Mouse (Mus musculus): ENCODE measurements around the gene Anapc7. TPM values are rescaled to one million over a fixed set of nuclear protein-coding genes. Genes with fewer than 3 reads are reported as not detected.

Anapc7 gene
- total and polyA plus RNA-seq, 3 experiments: 39.9 to 49.7 TPM; not detected in 1

DNA sequence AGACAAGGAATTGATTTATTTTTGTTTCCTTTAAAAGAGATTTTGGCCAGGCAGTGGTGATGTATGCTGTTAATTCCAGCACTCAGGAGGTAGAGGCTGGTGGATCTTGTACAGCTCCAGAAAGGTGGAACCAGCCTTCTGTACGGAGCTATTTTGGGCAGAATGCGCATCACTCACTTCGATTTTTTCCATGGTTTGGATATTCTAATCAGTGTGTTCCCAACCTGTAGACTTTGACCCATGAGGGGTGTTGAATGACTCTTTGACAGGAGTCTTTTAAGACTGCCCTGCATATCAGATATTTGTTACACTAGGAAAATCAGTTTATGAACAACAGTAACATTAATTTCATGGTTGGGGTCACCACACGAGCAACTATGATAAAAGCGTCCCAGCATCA lies 29.8 kb downstream of the Anapc7 start:
- Histone ChIP-seq H3K27ac (ENCODE audit: control insufficient read depth, low read depth, low read length) (no peak overlapping the region), H3K9ac (ENCODE audit: control insufficient read depth, low read depth, low read length, poor library complexity, severe bottlenecking) (no peak overlapping the region), H3K27me3 (ENCODE audit: control insufficient read depth in 1 of 2, insufficient read depth in 2 of 2, low read length in 2 of 2) (no peaks in the 10 kb centered on the region), H3K36me3 (ENCODE audit: control insufficient read depth in 1 of 2, insufficient read depth in 2 of 2, low read length in 2 of 2) (peaks cover 0 to 8% of the 10 kb centered on the region in 2 experiments; a peak in 2 of 4 replicates), H3K4me1 (ENCODE audit: control insufficient read depth in 1 of 2, insufficient read depth in 2 of 2, low read length in 2 of 2) (no peaks in the 10 kb centered on the region), H3K4me3 (ENCODE audit: control insufficient read depth in 1 of 2, insufficient read depth in 1 of 2, low read depth in 2 of 2, low read length in 2 of 2) (no peak overlapping the region), H3K79me2 (ENCODE audit: control insufficient read depth, insufficient read depth, low read length, poor library complexity) (no peaks in the 10 kb centered on the region), H3K9me3 (replicated peaks; ENCODE audit: insufficient read depth, low read length) (no peaks in the 10 kb centered on the region)
- DNase-seq (ENCODE audit: low read depth, low spot score): no peak
- TF ChIP-seq MYC (IDR thresholded peaks at IDR 0.05; ENCODE audit: low read depth, low read length) (no peak), TCF12 (IDR thresholded peaks at IDR 0.05; ENCODE audit: low read depth, low read length) (no peak), E2F4 (IDR thresholded peaks at IDR 0.05; ENCODE audit: borderline replicate concordance, low read depth, low read length) (no peak), JUND (IDR thresholded peaks at IDR 0.05; ENCODE audit: low read depth, low read length) (no peak), NELFE (IDR thresholded peaks at IDR 0.05; ENCODE audit: low read depth, low read length) (no peak), CTCF (IDR thresholded peaks at IDR 0.05 in 2 of 3, conservative IDR thresholded peaks at IDR 0.05 in 1 of 3; ENCODE audit: control insufficient read depth in 1 of 3, insufficient read depth in 1 of 3, low read depth in 2 of 3, low read length in 3 of 3, poor library complexity in 1 of 3, severe bottlenecking in 1 of 3) (no peak), USF1 (IDR thresholded peaks at IDR 0.05; ENCODE audit: low read depth, low read length) (no peak), ELF1 (IDR thresholded peaks at IDR 0.05; ENCODE audit: low read depth, low read length) (no peak), POLR2AphosphoS2 (IDR thresholded peaks at IDR 0.05; ENCODE audit: low read length) (no peak), ZNF384 (IDR thresholded peaks at IDR 0.05; ENCODE audit: low read depth, low read length) (no peak), MAFK (IDR thresholded peaks at IDR 0.05; ENCODE audit: borderline replicate concordance, low read depth, low read length) (no peak), ZKSCAN1 (IDR thresholded peaks at IDR 0.05; ENCODE audit: low read depth, low read length) (no peak), MEF2A (IDR thresholded peaks at IDR 0.05; ENCODE audit: extremely low read depth, insufficient replicate concordance, low read depth, low read length, poor library complexity, severe bottlenecking) (no peak), ZC3H11A (IDR thresholded peaks at IDR 0.05; ENCODE audit: low read depth, low read length) (no peak), TBP (IDR thresholded peaks at IDR 0.05; ENCODE audit: low read depth, low read length) (no peak), TAL1 (IDR thresholded peaks at IDR 0.05; ENCODE audit: low read length) (no peak), CHD1 (IDR thresholded peaks at IDR 0.05; ENCODE audit: low read depth, low read length) (no peak)

DNA sequence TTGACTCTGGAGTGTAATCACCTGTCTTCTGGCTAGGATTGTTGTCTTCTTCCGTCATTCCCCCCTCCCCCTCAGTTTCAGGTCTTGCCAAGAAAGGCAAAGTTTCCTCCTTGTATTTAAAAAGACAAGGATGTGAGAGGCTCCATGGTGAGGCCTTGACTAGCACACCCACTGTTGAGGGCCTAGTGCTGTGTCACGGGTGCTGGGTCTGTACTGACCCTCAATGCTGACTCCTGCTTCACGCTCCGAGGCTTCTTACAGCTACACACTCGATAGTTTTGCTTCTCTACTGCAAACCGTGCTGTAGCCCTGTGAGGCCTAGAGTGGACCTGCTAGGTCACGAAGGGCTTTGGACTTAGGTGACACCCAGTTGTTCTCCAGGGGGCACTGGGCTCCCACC lies 30.7 kb downstream of the Anapc7 start:
- Histone ChIP-seq H3K27me3 (ENCODE audit: control insufficient read depth in 1 of 2, insufficient read depth in 2 of 2, low read length in 2 of 2) (no peaks in the 10 kb centered on the region), H3K4me3 (ENCODE audit: control insufficient read depth in 1 of 2, insufficient read depth in 1 of 2, low read depth in 2 of 2, low read length in 2 of 2) (no peak overlapping the region), H3K79me2 (ENCODE audit: control insufficient read depth, insufficient read depth, low read length, poor library complexity) (no peaks in the 10 kb centered on the region), H3K9me3 (replicated peaks; ENCODE audit: insufficient read depth, low read length) (no peaks in the 10 kb centered on the region), H3K9ac (ENCODE audit: control insufficient read depth, low read depth, low read length, poor library complexity, severe bottlenecking) (no peak overlapping the region), H3K36me3 (ENCODE audit: control insufficient read depth in 1 of 2, insufficient read depth in 2 of 2, low read length in 2 of 2) (peaks cover 0 to 11% of the 10 kb centered on the region in 2 experiments; a peak in 2 of 4 replicates), H3K27ac (ENCODE audit: control insufficient read depth, low read depth, low read length) (no peak overlapping the region), H3K4me1 (ENCODE audit: control insufficient read depth in 1 of 2, insufficient read depth in 2 of 2, low read length in 2 of 2) (no peaks in the 10 kb centered on the region)
- no peak for DNase-seq (ENCODE audit: low read depth, low spot score)
- TF ChIP-seq POLR2AphosphoS2 (IDR thresholded peaks at IDR 0.05; ENCODE audit: low read length) (peak; percentile 86), USF2 (IDR thresholded peaks at IDR 0.05; ENCODE audit: borderline replicate concordance in 1 of 2, insufficient read depth in 1 of 2, low read depth in 1 of 2, low read length in 2 of 2) (no peak)
